Mouse (Mus musculus) neutrophil, adult 83 days (primary cell): Measurements from ENCODE around the gene Gm13278. TPM values are rescaled to one million over a fixed set of nuclear protein-coding genes. Genes with fewer than 3 reads are reported as not detected.

Experiments
- total RNA-seq, 2 experiments: library from RNA; stranded (reverse); gene quantifications; one replicate each; pipeline ENCODE4 v1.2.4; 2023

Gm13278 gene
- total RNA-seq: not detected

DNA sequence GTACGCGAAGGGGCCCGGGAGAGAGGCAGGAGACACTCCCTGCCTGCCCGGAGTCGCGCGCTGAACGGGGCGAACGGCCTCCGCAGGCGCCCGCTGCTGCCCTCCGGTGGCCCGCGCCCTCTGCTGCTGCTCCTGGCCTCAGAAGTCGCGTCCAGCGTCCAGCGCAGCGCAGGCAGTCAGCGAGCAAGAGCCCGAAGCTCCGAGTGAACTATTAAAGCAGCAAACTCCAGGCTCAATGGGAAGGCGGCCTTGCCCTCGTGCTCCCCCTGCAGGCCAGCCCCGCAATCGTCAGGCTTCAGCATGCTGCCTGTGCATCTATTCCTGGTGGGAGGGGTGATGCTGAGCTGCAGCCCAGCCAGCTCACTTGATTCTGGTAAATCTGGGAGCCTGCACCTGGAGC, at the start of gene Gm13278:
TSS of gene Gm13278 (plus strand) at position 301 of the 400 bp plus-strand sequence.

GRCm38 (mm10) chr4:88754818-88755340, 36.5 kb upstream of the Gm13278 start, which contains the start of gene Gm13271:
Gene Gm13271, plus strand, starts transcription at chr4:88754868.

DNA sequence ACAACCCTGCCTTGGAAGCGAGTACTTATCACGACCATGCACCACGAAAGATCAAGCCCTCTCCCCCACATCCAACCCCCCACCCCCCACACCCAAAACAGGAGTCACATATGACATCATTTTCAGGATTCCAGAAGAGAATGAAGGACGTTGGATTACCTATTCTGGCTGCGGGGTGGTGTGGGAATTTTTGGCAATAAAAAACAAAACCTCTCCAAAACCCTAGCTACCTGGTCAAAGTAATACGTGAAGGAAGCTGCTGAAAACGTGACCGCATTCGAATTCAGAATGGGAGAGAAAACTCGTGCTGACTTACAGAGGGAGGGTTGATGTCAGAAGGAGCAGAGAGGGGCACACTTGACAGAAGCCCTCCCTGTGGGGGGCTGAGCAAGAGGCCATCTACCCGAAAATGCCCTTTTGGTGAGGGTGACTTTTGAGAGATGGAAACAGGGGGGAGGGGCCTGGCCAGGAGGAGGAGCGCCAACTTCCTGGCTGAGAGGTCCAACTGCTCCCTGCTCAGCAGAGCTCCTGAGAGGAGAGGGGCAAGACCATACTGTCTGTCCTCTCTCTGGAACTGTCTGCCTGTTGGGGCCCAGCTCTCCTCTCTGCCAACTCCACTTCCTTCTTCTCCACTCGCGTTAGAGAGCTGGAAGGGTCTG, 31.6 kb upstream of the Gm13278 start, which contains the start of gene Gm13283:
TSS of gene Gm13283 (plus strand) at position 510 of the 659 bp plus-strand sequence.

GRCm38 (mm10) chr4:88773534-88773933, 17.8 kb upstream of the Gm13278 start, which contains the start of gene Gm13290:
Gene Gm13290, plus strand, starts transcription at chr4:88773834.

GRCm38 (mm10) chr4:88776622-88777021, 14.7 kb upstream of the Gm13278 start, which contains the start of gene Gm13289:
Gene Gm13289, plus strand, starts transcription at chr4:88776922.

DNA sequence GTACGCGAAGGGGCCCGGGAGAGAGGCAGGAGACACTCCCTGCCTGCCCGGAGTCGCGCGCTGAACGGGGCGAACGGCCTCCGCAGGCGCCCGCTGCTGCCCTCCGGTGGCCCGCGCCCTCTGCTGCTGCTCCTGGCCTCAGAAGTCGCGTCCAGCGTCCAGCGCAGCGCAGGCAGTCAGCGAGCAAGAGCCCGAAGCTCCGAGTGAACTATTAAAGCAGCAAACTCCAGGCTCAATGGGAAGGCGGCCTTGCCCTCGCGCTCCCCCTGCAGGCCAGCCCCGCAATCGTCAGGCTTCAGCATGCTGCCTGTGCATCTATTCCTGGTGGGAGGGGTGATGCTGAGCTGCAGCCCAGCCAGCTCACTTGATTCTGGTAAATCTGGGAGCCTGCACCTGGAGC, 11.8 kb upstream of the Gm13278 start, which contains the start of gene Gm13272:
TSS of gene Gm13272 (plus strand) at position 301 of the 400 bp plus-strand sequence.

DNA sequence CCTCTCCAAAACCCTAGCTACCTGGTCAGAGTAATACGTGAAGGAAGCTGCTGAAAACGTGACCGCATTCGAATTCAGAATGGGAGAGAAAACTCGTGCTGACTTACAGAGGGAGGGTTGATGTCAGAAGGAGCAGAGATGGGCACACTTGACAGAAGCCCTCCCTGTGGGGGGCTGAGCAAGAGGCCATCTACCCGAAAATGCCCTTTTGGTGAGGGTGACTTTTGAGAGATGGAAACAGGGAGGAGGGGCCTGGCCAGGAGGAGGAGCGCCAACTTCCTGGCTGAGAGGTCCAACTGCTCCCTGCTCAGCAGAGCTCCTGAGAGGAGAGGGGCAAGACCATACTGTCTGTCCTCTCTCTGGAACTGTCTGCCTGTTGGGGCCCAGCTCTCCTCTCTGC, 9.5 kb upstream of the Gm13278 start, which contains the start of gene Ifnz:
TSS of gene Ifnz (plus strand) at position 301 of the 400 bp plus-strand sequence.

DNA sequence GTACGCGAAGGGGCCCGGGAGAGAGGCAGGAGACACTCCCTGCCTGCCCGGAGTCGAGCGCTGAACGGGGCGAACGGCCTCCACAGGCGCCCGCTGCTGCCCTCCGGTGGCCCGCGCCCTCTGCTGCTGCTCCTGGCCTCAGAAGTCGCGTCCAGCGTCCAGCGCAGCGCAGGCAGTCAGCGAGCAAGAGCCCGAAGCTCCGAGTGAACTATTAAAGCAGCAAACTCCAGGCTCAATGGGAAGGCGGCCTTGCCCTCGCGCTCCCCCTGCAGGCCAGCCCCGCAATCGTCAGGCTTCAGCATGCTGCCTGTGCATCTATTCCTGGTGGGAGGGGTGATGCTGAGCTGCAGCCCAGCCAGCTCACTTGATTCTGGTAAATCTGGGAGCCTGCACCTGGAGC, 5.9 kb upstream of the Gm13278 start, which contains the start of gene Gm13276:
TSS of gene Gm13276 (plus strand) at position 301 of the 400 bp plus-strand sequence.

GRCm38 (mm10) chr4:88788402-88788801, 2.9 kb upstream of the Gm13278 start, which contains the start of gene Gm13277:
Gene Gm13277, plus strand, starts transcription at chr4:88788632.

GRCm38 (mm10) chr4:88793936-88794675, 2.8 kb downstream of the Gm13278 start, which contains the start of gene Gm13275:
Gene Gm13275, plus strand, starts transcription at chr4:88794487.

DNA sequence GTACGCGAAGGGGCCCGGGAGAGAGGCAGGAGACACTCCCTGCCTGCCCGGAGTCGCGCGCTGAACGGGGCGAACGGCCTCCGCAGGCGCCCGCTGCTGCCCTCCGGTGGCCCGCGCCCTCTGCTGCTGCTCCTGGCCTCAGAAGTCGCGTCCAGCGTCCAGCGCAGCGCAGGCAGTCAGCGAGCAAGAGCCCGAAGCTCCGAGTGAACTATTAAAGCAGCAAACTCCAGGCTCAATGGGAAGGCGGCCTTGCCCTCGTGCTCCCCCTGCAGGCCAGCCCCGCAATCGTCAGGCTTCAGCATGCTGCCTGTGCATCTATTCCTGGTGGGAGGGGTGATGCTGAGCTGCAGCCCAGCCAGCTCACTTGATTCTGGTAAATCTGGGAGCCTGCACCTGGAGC, 5.7 kb downstream of the Gm13278 start, which contains the start of gene Gm13279:
TSS of gene Gm13279 (plus strand) at position 301 of the 400 bp plus-strand sequence.

GRCm38 (mm10) chr4:88799365-88799764, 8.0 kb downstream of the Gm13278 start, which contains the start of gene Gm13285:
Gene Gm13285, plus strand, starts transcription at chr4:88799665.

GRCm38 (mm10) chr4:88802954-88803353, 11.6 kb downstream of the Gm13278 start, which contains the start of gene Gm13287:
Gene Gm13287, plus strand, starts transcription at chr4:88803254.

GRCm38 (mm10) chr4:88805231-88805630, 13.9 kb downstream of the Gm13278 start, which contains the start of gene Gm13288:
Gene Gm13288, plus strand, starts transcription at chr4:88805531.

GRCm38 (mm10) chr4:88815928-88816327, 24.6 kb downstream of the Gm13278 start, which contains the start of gene Ifna7:
Gene Ifna7, plus strand, starts transcription at chr4:88816228.

GRCm38 (mm10) chr4:88819659-88820058, 28.3 kb downstream of the Gm13278 start, which contains the start of gene Ifna11:
Gene Ifna11, plus strand, starts transcription at chr4:88819959.

DNA sequence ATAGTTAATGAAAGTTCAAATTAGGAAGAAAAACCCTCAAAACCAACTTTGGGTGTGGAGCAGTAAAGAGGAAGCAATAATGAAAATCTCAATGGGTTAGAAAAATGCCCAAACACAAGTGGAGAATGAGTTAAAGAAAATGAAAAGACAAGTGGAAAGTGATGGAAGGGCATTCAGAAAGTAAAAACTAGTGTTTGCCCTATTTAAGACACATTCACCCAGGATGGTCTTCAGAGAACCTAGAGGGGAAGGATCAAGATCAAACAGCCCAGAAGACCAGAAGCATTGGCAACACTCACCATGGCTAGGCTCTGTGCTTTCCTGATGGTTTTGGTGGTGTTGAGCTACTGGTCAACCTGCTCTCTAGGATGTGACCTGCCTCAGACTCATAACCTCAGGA, 35.8 kb downstream of the Gm13278 start, which contains the start of gene Ifna6:
TSS of gene Ifna6 (plus strand) at position 301 of the 400 bp plus-strand sequence.

DNA sequence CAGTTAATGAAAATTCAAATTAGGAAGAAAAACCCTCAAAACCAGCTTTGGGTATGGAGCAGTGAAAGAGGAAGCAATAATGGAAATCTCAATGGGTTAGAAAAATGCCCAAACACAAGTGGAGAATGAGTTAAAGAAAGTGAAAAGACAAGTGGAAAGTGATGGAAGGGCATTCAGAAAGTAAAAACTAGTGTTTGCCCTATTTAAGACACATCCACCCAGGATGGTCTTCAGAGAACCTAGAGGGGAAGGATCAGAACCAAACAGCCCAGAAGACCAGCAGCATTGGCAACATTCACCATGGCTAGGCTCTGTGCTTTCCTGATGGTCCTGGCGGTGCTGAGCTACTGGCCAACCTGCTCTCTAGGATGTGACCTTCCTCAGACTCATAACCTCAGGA, 43.9 kb downstream of the Gm13278 start, which contains the start of gene Ifna5:
TSS of gene Ifna5 (plus strand) at position 301 of the 400 bp plus-strand sequence.

GRCm38 (mm10) chr4:88841438-88841911, 50.1 kb downstream of the Gm13278 start, which contains the start of gene Ifna4:
Gene Ifna4, plus strand, starts transcription at chr4:88841861.

